Mouse (Mus musculus): ENCODE measurements at regions not wholly inside any gene's neighbourhood (a gene's known extent, or its start where the extent isn't known, plus 50 kb on each side); places are given as distances from the start of the nearest gene placed in this dataset.
"Not testable (repeated sequence)": the region's sequence is repeated elsewhere in the genome, so short reads cannot be mapped to it uniquely, and the experiment has no call there.

DNA sequence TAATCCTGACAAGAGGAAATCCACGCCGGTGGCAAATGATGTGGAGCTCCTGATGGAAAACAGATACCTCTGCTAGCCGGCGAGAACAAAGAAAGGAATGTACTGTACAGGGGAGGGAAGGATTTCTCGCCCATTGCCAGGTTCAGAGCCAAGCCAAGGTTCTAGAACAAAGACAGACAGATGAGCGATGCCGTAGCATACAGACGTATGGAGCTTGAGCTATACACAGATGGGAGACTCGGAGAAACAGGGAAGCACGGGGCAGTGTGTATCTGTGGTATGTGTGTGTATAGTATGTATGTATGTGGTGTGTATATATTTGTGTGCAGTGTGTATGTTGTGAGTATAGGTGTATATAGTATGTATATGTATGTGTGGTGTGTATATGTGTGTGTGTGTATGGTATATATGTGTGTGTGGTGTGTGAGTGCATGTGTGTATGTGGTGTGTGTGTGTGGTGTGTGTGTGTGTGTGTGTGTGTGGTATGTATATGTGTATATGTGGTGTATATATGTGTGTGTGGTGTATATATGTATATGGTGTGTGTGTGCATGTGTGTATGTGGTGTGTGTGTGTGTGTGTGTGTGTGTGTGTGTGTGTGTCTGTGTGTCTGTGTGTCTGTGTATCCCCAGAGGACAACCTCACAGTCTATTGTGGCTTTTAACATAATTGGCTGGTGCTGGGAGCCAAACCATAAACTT lies 140.6 kb downstream of the Cand1 start:
- no peak for DNase-seq (ENCODE audit: low spot score in 2 of 2)

DNA sequence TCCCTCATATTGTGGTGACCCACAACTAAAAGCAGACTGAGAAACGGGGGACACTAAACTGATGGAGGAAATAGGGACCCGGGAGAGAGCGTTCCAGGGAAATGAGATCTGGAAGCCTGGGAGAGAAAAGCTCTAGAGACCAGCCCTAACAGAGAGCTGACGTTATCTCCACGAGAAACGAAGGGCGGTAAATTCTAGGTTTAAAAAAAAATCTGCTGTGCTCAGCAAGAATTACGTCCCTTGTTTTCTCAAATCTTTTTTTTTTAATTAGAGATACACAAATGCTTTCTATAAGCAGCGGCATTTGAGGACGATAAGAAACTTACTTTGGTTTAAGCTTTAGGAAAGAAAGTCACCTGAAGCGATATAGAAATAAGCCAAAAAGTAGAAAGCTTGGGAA lies 145.7 kb downstream of the Cand1 start:
- no peak for DNase-seq (ENCODE audit: low spot score in 2 of 2)

DNA sequence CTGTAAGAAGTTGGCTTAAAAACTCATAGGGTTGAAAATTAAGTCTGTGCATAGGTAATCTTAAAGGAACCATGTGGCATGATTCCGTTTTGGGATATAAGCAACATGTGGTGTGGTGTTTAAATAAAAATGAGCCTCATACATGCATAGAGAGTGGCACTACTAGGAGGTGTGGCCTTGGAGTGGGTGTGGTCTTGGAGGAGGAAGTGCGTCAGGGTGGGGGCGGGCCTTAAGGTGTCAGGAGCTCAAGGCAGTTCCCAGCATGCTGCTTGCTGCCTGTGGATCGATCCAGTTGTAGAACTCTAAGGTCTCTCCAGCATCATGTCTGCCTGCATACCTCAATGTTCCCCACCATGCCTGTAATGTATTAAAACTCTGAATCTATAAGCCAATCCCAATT lies 152.0 kb downstream of the Cand1 start:
- no peak for DNase-seq (ENCODE audit: low spot score in 2 of 2)

DNA sequence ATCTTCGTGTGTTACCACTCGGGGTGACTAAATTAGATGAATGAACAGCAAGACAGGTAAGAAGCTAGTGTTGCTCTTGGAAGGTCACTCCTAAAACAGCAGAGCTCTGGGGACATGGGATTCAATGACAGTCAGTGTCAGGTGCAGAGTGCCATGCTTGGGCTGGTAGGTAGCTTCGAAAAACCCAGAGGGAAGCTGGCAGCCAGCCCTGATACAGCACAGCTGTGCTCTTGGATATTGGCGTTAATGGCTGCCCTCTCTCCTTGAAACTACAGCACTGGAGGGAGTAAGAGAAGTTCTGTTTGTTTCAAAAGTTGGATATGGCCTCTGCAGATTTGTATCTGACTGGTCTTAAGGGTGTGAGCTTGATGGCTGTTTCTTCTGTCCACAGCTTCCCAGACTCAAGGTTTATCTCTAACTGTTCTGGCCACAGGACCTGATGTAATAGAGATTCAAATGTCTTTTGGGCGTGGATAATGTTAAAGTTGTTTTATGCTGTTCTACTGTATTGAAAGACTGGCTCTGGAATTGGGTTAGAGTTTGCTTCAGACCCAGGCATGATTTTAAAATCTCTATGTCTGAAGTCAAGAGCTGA lies 152.7 kb downstream of the Cand1 start:
- no peak for DNase-seq (ENCODE audit: low spot score in 2 of 2)

DNA sequence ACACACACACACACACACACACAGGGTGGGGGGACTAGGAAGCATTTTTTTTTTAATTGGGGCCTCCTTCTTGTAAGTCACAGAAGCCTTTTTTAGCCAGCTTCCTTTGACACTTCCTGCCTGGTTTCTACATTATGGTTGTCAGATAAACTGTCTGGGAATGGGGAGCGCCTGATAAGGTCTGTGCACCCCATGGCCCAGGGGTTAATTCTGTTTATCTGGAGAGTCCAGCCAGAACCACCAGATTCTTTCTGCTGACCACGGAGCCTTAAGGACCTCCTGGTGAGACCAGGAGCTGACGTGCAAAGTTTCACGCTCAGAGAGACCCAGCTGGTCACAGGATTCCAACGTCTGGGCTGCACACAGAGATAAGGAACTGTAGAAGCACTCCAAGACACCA lies 153.4 kb downstream of the Cand1 start:
- no peak for DNase-seq (ENCODE audit: low spot score in 2 of 2)

DNA sequence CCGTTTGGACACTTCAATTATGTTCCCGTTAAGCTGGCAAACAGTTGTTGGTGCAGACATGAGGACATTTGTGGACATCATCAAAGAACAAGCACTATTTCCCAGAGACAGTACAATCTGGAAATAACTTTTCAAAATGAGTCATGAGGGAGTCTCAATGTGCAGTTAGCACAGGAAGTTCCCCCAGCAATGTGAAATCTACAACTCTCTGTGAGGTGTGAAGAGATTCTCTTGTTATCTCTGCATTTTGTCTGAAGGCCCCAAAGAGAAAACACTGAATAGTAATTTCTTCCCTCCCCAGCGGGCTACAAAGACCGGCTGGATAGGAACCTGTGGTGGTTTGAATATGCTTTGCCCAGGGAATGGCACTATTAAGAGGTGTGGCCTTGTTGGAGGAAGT lies 156.4 kb downstream of the Cand1 start:
- DNase-seq (ENCODE audit: low spot score in 2 of 2), result no peak

DNA sequence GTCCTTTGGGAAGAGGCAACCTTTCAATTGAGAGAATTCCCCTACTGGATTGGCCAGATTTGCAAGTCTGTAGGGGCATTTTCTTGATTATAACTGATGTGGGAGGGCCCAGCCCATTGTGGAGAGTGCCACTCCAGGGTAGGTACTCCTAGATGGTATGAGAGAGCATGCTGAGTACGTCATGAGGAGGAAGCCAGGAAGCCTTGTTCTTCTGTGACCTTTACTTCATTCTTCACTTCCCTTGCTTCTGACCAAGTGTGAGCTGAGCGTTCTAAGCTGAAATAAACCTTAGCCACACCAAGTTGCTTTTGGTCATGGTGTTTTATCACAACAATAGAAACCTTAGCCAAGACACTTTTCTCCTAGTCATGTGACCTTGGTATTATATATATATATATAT lies 157.0 kb downstream of the Cand1 start:
- DNase-seq (ENCODE audit: low spot score in 2 of 2), result no peak

DNA sequence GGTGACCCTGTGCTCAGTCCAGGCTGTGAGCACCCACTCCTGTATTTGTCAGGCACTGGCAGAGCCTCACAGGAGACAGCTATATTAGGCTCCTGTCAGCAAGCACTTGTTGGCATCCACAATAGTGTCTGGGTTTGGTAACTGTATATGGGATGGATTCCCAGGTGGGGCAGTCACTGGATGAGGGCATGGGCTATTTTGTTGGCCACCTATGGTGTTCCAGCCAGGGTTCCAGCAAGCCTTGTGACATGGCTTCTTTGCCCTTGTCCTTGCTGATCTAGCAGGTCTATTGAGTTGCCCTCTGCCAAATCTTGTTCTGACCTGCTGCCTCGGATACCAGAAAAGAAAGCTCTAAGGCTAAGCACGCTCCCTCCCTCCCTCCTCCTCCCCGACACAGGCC lies 158.1 kb downstream of the Cand1 start:
- DNase-seq (ENCODE audit: low spot score in 2 of 2), result not testable (repeated sequence)

DNA sequence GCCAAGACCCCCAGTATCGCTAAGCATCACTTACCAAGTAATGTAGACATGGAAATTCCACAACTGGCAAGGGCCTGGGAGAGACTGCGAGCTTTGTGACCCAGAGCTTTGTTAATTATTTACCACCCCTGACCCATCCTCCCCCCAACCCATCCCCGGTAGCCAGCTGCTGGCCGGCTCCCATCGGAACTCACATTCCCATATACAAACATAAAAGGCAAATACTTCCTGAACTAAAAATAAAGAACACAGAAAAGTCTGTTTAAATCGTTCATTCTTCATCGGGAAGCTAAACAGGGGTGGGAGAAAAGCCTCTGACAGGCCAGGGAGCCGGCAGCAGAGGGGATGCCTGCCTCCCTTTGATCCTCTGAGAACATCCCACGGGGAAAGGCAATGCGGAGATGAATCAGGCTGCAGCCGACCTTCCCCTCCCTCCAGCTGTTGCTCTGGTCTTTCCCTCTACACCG lies 163.7 kb downstream of the Cand1 start:
- DNase-seq (ENCODE audit: low spot score in 2 of 2), result no peak

DNA sequence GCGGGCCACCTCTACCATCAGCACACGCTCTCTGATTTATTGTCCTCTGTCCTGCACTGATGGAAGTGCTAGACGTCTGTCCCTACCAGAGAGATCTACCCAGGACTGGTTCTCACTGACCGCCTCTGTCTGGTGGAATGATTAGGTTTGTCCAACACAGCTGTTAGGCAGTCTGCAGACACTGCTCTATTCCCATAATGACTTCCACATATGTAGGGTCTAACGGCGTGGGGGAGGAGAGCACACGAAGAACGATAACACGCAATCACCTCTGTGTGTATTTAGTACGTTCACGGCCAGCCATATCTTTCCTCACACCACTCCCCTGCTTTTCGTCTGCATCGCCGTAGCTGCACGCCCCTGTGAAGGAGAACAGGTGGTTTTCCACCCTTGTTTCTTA lies 165.0 kb downstream of the Cand1 start:
- DNase-seq (ENCODE audit: low spot score in 2 of 2), result no peak

DNA sequence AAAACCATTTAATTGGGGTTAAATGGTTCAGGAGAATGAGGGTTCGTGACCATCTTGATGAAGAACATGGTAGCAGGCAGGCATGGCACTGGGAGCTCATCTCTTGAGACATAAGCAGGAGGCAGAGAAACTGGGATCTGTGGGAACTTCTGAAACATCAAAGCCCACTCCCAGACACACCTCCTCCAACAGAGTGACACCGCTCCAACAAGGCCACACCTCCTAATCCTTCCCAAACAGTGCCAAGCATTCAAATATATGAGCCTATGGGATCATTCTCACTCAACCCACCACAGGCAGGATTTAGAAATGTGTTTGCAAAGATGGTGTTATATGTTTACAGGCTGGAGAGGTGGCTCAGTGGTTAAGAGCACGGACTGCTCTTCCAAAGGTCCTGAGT lies 165.9 kb downstream of the Cand1 start:
- DNase-seq (ENCODE audit: low spot score in 2 of 2), result no peak

DNA sequence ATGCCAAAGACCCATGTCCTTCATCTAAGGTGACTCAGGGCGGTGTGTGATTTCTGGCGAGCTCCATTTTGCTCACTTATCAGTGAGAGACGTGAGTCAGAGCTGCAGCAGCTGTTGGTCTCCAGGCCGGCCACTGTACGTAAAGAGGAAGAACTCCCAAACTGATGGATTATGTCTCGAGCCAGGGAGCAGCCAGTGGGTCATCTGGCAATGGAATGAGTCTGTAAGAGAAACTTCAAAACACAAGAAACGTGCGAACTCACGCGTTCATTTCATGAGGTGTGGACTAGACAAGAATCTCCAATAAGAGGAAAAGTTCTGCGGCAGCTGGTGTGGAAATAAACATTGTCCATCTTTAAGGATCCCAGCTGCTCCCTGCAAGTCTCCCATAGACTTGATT lies 170.4 kb downstream of the Cand1 start:
- no peak for DNase-seq (ENCODE audit: low spot score in 2 of 2)

DNA sequence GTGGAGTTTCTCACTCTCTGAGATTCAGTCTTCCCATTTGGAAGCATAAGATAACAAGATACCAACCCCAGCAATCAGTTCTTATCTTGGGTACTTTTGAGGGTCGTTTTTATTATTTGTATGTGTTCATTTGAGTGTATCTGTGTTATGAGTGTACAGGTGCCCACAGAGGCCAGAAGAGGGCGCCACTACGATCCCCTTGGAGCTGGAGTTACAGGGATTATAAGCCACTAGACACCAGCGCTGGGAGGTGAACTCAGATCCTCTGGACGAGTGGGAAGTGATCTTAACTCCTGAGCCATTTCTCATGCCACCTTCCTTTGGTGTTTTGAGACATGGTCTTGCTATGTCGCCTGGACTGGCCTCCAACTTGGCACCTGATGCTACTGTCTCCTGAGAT lies 172.0 kb downstream of the Cand1 start:
- DNase-seq (ENCODE audit: low spot score in 2 of 2), result no peak

DNA sequence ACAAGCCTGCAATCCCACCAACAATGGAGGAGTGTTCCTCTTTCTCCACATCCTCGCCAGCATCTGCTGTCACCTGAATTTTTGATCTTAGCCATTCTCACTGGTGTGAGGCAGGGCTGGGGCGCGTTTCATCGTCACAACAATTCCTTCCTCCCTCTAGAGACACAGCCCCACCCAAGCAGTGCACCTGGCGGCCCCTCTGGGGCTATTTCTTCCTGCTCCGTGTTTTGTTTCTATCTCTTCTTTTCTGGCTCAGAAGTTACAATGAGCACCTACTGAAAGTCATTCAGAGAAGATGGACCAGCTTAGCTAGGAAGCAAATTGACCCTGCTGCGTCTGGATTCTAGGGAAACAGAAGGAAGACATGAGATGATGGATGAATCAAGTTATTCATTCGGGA lies 172.5 kb downstream of the Cand1 start:
- no peak for DNase-seq (ENCODE audit: low spot score in 2 of 2)

DNA sequence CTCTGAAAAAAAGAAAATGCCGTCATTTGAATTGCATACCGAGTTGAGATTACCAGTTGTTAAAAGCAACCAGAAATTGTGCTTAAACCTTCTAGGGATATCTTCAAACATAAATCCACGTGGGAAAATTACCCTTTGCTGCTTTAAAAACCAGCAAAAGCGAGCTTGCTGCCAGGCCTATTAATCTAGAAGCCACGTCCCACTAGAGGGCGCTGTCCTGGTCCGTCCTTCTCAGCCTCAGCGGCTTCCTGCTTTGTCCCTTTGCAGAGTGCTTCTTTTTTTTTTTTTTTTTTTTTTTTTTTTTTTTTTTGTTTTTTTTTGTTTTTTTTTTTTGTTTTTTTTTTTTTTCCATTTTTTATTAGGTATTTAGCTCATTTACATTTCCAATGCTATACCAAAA lies 173.9 kb downstream of the Cand1 start:
- peak; percentile 46 to 69 for DNase-seq (ENCODE audit: low spot score in 2 of 2)

DNA sequence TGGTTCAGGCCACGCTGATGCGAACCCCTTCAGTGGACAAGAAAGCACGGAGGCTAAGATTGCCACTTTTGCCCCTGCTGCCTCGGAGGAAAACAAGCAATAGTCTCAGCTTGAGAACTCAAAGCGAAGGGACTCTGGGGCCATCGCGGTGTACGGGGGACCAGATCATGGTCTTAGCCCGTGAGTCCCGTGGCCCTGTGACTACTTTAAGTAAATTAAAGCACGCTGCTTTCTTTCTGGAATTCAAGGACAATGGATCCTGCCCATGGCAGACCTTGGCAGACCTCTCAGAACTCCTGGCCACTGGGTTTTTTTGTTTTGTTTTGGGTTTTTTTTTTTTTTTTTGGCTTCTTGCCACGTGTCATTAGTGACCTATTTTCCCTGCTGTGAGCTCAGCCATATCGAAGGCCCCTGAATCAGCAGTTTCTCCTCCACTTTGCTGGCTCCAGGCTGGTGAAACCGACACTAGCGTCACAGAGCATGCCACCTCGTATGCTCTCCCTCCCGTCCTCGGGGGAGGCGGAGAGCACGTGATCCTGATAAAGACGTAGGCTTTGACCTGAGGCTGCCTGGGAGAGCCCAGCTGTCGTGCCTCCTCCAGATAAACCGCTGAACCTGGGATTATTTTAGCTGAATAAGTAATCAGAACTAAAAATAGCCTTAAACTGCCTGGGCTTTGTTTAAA lies 174.6 kb downstream of the Cand1 start:
- peak; percentile 27 to 35 for DNase-seq (ENCODE audit: low spot score in 2 of 2)

DNA sequence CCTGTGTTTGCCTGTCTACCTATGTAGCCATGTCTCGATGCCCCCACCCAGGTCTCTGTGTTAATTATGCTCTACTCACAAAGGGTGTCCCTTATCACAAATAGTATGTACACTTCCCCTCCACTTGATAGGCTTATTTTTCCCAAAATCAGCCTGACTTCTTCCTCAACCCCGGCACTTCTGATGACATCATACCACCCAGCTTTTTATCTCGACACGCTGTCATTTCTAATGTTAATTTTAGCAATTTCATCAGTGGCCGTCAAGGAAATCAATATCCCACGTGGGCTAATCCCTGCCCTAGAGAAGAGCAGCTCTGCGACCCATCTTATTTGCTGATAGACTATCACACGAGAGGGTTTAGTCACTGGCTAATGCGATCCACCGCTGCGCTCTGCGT lies 175.6 kb downstream of the Cand1 start:
- DNase-seq (ENCODE audit: low spot score in 2 of 2), result no peak

DNA sequence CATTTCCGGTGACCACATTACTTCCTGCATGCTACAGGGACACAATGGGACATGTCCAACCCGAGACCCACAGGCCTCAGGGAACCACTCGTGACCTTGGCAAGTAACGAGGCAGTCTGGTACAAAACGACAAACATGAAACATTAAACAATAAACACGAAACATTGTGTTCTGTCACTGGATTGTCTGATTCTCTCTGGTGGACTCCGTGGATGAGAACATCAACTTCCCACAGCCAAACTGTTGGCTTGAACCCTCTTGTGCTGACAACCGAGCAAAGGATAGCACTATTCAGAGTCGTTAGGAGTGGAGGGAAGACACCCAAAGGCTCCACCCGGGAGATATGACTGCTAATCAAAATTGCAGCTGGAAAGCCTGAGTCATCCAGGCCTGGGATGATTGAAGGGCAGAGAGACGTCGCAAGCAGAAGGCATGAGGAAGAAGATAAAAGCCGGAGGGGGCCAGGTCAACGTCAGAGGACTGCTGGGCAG lies 176.6 kb downstream of the Cand1 start:
- DNase-seq (ENCODE audit: low spot score in 2 of 2), result no peak

DNA sequence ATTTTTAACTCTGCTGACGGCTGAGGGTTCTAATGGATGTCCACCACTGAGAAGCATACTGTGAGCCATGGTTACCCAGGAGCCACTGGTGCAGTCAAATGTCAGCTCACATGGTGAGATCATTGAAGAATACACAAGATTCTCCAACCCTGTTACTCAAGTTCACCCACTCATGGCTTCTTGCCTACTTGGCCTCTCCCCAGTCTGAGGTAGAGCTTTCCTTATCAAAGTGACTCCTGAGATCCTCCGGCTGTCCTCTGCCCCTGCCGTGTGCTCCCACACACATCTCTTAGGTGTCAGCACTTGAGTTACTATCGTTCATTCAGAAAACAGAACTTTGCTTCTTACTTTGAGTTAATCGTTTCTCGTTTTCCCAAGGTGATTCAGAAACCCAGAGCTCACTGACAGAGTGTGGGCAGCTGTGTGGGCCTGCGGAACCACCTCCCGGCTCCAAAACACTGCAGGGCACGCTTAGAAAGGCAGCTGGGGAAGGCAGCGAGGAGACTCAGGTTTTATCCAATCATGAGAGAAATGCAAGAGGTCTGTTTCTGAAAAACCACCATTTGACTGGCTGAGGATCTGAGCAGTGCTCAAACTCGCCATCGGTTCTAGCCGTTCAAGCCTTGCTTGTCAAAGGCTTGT lies 177.8 kb downstream of the Cand1 start:
- peak; percentile 22 to 40 for DNase-seq (ENCODE audit: low spot score in 2 of 2)

DNA sequence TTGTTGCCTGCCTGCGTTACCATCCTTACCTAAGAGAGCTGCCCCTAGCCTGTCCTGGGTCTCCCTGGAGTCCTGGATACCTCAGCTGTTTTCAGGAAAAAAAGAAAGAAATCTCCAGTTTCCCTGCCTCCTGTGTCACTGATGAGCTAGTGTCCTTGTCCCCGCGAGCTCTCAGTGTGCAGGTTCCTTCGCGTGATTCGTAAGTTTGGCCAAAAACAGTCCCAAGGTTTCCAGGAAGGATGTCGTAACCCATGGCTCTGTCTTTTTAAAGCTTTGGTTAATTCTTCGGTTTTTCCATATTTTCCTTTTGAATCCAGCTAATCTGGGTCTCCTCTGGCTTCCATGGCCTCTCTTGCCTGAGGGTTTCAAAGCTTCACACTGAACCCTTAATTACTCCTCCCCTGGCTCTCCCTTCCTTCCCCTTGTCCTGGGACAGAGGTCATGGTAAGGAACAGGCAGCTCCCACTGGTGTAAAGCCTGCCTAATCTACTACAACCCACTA lies 178.5 kb downstream of the Cand1 start:
- no peak for DNase-seq (ENCODE audit: low spot score in 2 of 2)

DNA sequence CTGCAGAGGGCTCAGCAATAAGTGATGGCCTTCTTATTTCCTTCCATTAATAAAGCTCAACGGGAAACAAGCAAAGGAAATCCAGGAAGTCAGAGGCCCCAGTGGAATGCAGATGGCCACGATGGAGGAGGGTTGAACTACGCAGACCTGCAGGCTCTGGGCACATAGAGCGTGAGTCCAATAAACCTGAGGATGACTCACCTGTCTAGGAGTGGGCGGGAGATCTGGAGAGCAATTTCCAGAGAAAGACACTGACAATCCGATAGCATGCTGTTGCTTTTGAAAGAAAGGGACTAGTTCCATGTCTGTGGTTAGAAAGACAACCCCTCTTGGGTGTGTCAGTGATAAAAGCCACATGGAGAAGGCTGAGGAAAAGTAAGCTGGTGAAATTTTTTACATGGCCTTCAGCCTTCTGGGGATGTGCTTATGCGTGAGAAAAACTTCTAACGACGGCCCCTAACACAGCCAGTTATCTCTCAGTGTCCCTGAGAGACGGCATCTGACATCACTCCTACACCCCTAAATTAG lies 181.3 kb downstream of the Cand1 start:
- DNase-seq (ENCODE audit: low spot score in 2 of 2), result no peak

DNA sequence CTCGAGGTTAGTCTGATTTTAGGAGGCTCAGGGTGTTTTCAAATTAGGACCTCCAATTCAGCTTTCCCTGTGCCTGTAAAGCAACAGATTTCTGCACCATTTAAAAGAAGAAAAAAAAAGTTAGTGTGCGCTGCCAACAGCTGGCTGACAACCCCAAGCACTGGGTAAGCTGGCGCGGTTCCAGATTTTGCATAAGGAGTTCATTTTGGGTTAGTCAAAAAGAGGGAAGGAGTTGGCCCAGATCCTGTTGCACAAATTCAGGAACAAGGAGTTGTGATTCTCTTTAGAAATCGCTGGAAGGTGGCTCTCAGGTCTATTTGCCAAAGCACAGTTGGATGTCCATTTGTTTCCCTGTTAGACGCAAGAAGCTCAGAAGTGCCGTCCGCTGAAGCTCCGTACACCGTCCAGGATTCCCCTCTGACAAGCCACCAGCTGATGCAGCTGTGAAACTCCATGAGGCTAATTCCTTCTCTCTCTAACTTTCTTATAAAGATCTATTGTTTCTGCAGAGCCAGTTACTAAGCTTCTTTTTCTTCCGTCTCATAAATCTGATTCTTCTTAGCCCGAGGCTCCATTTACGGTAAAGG lies 184.6 kb downstream of the Cand1 start:
- DNase-seq (ENCODE audit: low spot score in 2 of 2), result peak; percentile 66 to 70
